Mouse (Mus musculus): ENCODE data around the gene Dnmt1. TPM values are rescaled to one million over a fixed set of nuclear protein-coding genes. Genes with fewer than 3 reads are reported as not detected.

Dnmt1 gene
- total RNA-seq, 2 experiments from 2014 or later: 11.6 to 12.8 TPM

GRCm38 (mm10) chr9:20979181-20979580 is 19.5 kb upstream of the Dnmt1 start:
- no peak for DNase-seq
- intact Hi-C loops (cut with DNase I; ENCODE audit: low total_unique reads): no loop called here

GRCm38 (mm10) chr9:20978409-20979095 is 18.9 kb upstream of the Dnmt1 start:
- intact Hi-C loops (cut with DNase I; ENCODE audit: low total_unique reads): no loop called here
- no peak for DNase-seq

DNA sequence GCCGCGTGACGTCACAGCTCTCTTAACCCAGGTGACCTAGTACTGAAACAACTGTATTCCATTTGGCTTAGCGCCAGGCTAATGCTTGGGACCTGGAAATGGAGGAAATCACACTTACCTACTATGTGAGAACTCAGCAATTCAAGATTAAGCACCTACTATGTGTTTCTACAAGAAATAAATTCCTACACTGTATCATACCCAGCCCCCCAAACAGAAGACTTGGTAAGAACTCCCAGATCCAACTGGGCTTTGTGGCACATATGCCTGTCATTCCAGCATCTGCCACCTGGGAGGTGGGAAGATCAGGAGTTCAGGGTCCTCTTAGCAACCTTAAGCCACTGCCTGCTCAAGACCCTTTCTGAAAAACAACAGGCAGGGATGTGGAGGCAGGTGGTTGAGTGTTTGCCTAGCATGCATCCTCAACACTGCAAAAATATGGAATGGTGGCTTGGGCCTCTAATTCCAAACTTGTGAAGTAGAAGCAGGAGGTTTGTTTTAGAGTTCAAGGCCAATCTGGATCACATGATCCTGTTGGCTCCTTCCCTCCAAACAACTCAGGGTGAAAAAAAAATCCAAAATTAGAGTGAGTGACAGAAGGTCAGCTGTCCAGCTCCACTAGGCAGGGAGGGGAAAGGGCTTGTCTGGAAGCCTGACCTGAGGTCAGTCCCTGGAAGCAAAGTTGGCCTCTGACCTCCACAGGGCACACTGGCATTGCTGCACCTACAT is 17.4 kb upstream of the Dnmt1 start:
- no peak for DNase-seq
- intact Hi-C loops (cut with DNase I; ENCODE audit: low total_unique reads): no loop called here

DNA sequence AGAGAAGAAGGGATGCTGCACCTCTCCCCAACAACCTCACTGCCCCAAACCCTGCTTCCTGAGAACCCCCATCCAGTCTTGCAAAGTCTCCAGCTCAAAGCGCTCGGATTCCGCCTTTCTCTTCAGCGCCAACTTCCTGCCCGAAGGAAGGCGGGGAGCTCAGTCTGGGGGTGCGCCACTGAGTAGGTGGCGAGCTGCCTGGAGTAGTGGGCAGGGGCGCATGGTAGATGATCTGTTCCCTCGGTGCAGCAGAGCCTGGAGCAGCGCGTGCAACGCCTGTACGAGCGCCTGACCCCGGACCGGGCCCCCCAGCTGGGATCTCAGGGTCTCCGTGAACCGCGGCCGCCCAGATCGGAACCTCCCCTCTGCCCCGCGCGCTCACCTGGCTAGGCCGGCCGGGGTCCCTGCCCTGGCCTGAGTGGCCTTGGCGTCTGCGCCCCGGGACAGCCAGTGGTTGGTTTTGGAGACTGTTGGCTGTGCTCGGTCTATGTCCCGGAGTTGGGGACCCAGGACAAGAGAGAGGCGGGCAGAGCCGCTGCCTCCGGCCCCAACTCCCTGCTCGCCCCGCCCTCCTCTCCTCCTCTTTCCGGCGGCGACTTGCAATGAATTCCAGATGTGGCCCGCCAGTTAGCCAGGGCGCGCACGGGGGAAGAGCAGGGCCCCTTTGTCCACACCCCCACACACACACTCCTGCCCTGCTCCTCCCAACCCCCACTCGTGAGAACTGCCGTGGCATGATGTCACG is 16.7 kb upstream of the Dnmt1 start, which contains the start of gene S1pr2:
S1pr2 (minus strand) TSS at position 566 of the 745 bp plus-strand sequence.
- peak; percentile 91 for DNase-seq
- intact Hi-C loops (cut with DNase I; ENCODE audit: low total_unique reads): no loop called here

DNA sequence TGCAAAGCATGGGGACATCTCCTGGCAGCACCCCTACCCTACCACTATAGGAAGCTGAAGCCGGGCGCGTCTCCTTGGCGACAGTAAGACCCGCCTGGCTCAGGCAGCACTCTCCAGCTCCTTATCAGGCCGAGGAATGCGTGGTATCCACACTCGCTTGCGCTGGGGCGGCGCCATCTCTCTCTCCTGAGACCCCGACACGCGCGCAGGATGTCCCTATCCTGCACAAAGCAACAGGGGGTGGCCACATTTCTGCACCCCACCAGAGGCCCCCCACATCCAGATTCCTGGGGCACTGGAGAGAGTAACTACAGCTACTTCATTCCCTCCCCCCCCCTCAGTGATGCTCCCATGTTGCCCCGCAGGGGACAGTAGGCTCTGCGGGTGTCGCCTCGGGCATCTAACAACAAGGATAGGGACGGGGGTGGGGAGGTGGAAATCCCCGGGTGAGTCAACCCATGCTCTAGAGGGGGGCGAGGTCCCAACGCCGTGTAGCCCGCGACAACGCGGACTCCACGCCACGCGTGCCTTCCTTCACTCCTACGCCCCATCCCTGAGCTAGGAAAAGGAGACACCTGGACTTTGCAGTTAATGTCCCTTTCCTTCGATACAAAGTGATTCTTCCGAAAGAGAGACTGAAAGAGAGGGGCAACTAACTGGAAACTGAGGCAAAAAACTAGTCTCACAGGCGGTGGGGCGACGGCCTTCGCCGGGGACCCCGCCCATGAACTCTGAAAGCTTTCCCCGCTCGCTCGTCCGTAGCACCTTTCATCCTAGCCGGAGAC is 15.9 kb upstream of the Dnmt1 start:
- intact Hi-C loops (cut with DNase I; ENCODE audit: low total_unique reads): no loop called here
- peak; percentile 36 for DNase-seq

- intact Hi-C loops (cut with DNase I; ENCODE audit: low total_unique reads): no loop called here
- DNase-seq: peak; percentile 40
These were observed 14.0 kb upstream of the Dnmt1 start for GRCm38 (mm10) chr9:20973682-20974075.

GRCm38 (mm10) chr9:20973001-20973681 is 13.5 kb upstream of the Dnmt1 start:
- intact Hi-C loops (cut with DNase I; ENCODE audit: low total_unique reads): no loop called here
- DNase-seq: peak; percentile 40

- intact Hi-C loops (cut with DNase I; ENCODE audit: low total_unique reads): no loop called here
- DNase-seq: peak; percentile 73
These were observed 12.7 kb upstream of the Dnmt1 start for GRCm38 (mm10) chr9:20972141-20972992.

- intact Hi-C loops (cut with DNase I; ENCODE audit: low total_unique reads): no loop called here
These were observed 12.1 kb upstream of the Dnmt1 start for GRCm38 (mm10) chr9:20971751-20972140.

DNA sequence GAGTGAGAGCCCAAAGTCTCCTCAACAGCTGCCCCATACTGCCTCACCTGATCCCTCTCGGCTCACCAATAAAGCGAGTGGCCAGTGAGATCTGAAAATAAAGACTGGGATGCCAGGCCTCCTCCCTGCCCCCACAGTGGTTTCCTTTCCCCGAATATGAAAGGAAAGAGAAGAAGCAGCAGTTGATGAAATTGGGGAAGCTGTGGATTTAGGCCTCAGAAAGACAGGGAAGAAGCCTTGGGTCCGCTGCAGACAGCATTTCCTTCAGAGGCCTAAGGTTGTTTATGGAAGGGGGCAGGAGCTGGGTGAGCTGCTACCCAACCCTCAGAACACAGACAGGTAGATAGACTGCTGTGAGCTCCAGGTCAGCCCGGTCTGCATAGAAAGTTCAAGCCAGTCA is 7.1 kb upstream of the Dnmt1 start:
- no peak for DNase-seq
- intact Hi-C loops (cut with DNase I; ENCODE audit: low total_unique reads): no loop called here

More at GRCm38 (mm10) chr9:20971751-20972140, 12.1 kb upstream of the Dnmt1 start:
- DNase-seq: peak; percentile 68

DNA sequence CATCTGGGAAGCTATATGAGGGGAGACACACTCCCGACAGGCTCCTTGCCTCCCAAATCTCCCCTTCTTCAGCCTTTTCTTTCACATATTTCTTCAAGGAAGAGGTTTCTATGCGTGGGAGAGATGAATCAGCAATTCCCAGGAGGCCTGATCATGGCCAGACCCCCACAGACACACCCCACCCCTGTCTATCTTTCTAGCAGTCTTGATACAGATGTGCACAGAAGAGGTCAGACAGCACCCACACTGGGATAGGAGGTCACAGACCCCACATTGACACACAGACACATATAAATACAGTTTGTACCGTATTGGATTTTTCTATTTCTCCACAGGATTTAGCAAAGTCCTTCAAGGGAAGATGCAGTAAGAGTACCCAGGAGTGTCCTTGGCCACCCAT is 6.3 kb upstream of the Dnmt1 start:
- intact Hi-C loops (cut with DNase I; ENCODE audit: low total_unique reads): no loop called here
- DNase-seq: no peak

DNA sequence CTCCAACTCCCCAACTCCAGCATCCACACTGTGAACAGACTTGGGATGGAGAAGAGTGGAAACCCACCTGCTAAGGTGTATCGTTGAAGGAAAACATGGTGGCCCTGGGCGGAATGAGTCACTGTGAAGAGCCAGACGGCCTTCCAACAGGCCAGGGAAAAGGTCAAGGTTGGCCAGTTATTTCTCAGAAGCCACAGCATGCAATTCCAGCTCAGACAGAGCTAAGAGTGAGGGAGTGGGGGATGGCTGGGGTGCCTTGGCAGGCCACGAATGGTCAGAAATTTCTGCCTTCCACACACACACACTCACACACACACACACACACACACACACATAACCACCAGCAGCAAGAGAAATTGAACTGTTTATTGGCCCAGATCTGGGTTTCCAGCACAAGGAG is 5.9 kb upstream of the Dnmt1 start:
- intact Hi-C loops (cut with DNase I; ENCODE audit: low total_unique reads): no loop called here

GRCm38 (mm10) chr9:20961557-20961956 is 1.9 kb upstream of the Dnmt1 start:
- intact Hi-C loops (cut with DNase I; ENCODE audit: low total_unique reads): no loop called here

More for the DNA sequence above, 5.9 kb upstream of the Dnmt1 start:
- no peak for DNase-seq

GRCm38 (mm10) chr9:20956989-20957388 is 2.7 kb downstream of the Dnmt1 start:
- intact Hi-C loops (cut with DNase I; ENCODE audit: low total_unique reads): loop anchor here (5.0 kb wide), 1 partner anchor 40 kb away; no protein-coding TSS in a partner anchor
- DNase-seq: no peak

More at GRCm38 (mm10) chr9:20961557-20961956, 1.9 kb upstream of the Dnmt1 start:
- DNase-seq: no peak

DNA sequence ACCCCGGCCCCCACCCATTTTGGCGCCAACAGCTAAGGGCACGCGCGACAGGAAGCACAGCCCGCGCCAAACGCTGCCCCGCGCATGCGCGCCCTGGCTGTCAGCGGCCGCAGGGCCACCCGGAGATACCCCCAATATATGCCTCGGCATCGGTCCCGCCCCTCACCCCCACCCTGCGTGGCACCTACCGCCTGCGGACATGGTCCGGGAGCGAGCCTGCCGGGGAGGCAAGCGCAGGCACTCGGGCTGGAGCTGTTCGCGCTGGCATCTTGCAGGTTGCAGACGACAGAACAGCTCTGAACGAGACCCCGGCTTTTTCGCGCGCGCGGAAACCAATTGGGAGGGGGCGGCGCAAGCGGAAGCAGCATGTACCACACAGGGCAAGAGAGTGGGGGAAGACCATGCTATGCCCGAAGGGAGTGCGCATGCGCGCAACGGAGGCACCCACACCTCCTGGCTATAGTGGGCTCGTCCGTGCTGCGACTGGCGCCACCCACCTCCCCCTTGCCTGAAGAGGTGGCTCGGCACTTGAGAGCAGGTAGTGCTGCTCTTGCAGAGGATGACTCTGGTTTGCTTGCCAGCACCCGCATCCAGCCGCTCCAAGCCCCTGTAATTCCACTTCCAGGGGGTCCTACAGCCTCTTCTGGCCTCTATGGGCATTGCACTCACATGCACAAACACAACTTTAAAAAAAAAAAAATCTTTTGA is 7.0 kb downstream of the Dnmt1 start:
- peak; percentile 95 for DNase-seq
- intact Hi-C loops (cut with DNase I; ENCODE audit: low total_unique reads): no loop called here

- no peak for DNase-seq
- intact Hi-C loops (cut with DNase I; ENCODE audit: low total_unique reads): no loop called here
These were observed 7.6 kb downstream of the Dnmt1 start for GRCm38 (mm10) chr9:20951966-20952519.

DNA sequence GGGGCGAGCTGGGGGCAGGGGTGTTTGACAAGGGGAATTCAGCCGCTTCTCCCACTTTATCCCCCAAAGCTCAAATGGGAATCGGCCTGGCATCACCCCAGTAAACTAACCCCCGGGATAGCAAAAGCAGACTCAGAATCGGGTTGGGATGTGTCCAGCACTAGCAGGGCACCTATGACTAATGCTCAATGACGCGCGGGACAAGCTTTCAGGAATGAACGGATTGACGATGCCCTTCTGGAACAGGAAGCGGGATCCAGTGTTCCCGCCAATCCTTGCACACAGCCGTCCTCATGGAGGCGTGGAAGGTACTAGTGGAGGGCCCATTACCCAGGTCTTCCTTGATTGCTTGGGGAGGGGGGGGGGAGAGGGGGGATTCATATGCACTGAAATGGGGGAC is 8.2 kb downstream of the Dnmt1 start:
- peak; percentile 17 for DNase-seq
- intact Hi-C loops (cut with DNase I; ENCODE audit: low total_unique reads): no loop called here

All from gastrocnemius, postnatal 14 days (tissue).